Mouse (Mus musculus) adrenal gland, adult 2 months (tissue): ENCODE measurements around the gene Rpap1. TPM values are rescaled to one million over a fixed set of nuclear protein-coding genes. Genes with fewer than 3 reads are reported as not detected.

Experiments
- DNase-seq: peaks from one replicate; pipeline ENCODE4 v3.0.0; 2021
- polyA plus RNA-seq: library from polyadenylated mRNA; depleted of rRNA; stranded (reverse); fragments of >200 nt; gene quantifications from 2 replicates; pipeline ENCODE4 v1.2.3, GENCODE M21; 2012
- total RNA-seq, 2 experiments: library from RNA; stranded (reverse); gene quantifications; 2 replicates each; pipeline ENCODE4 v1.2.3; 2021

Rpap1 gene
- total and polyA plus RNA-seq, 3 experiments, result 13.6 to 42.3 (median 18.7) TPM

- DNase-seq, result peak; percentile 72
These were observed 12.0 kb upstream of the Rpap1 start for GRCm38 (mm10) chr2:119799181-119799960.

- peak; percentile 67 for DNase-seq
These were observed 11.1 kb upstream of the Rpap1 start for GRCm38 (mm10) chr2:119798246-119798927.

GRCm38 (mm10) chr2:119797279-119797783, 10.0 kb upstream of the Rpap1 start, which contains the start of gene Tyro3:
Tyro3 (plus strand) TSS chr2:119797733.
- DNase-seq, result no peak

- DNase-seq, result no peak
These were observed 2.7 kb upstream of the Rpap1 start for GRCm38 (mm10) chr2:119789996-119790395.

- DNase-seq, result no peak
These were observed 20.1 kb downstream of the Rpap1 start for GRCm38 (mm10) chr2:119767246-119767645.

GRCm38 (mm10) chr2:119763924-119764323, 23.4 kb downstream of the Rpap1 start:
- DNase-seq, result no peak

- DNase-seq, result no peak
These were observed 25.1 kb downstream of the Rpap1 start for GRCm38 (mm10) chr2:119762276-119762675.

GRCm38 (mm10) chr2:119760251-119760650, 27.1 kb downstream of the Rpap1 start, which contains the start of gene Ltk:
Ltk (minus strand) TSS chr2:119760431.
- no peak for DNase-seq

GRCm38 (mm10) chr2:119758844-119759835, 28.2 kb downstream of the Rpap1 start:
- DNase-seq, result no peak

- peak; percentile 58 for DNase-seq
These were observed 29.1 kb downstream of the Rpap1 start for GRCm38 (mm10) chr2:119758101-119758843.

- no peak for DNase-seq
These were observed 29.7 kb downstream of the Rpap1 start for GRCm38 (mm10) chr2:119757601-119758100.

- DNase-seq, result no peak
These were observed 38.1 kb downstream of the Rpap1 start for GRCm38 (mm10) chr2:119749260-119749659.

- no peak for DNase-seq
These were observed 39.8 kb downstream of the Rpap1 start for GRCm38 (mm10) chr2:119747554-119747953.

GRCm38 (mm10) chr2:119745281-119745680, 42.1 kb downstream of the Rpap1 start:
- DNase-seq, result peak; percentile 21

GRCm38 (mm10) chr2:119744163-119745111, 42.9 kb downstream of the Rpap1 start:
- peak; percentile 25 for DNase-seq

- DNase-seq, result no peak
These were observed 43.6 kb downstream of the Rpap1 start for GRCm38 (mm10) chr2:119743808-119744162.

GRCm38 (mm10) chr2:119743176-119743807, 44.0 kb downstream of the Rpap1 start:
- no peak for DNase-seq

- peak; percentile 57 for DNase-seq
These were observed 44.7 kb downstream of the Rpap1 start for GRCm38 (mm10) chr2:119742461-119743175.
